Mouse (Mus musculus): Measurements from ENCODE around the gene Ppp1r27. TPM values are rescaled to one million over a fixed set of nuclear protein-coding genes. Genes with fewer than 3 reads are reported as not detected.
"Not testable (repeated sequence)": the region's sequence is repeated elsewhere in the genome, so short reads cannot be mapped to it uniquely, and the experiment has no call there.

Gene Ppp1r27
- polyA plus RNA-seq, 1 experiment from 2014 or later = not detected

- H3K27me3 ChIP-seq (replicated peaks; ENCODE audit: insufficient read depth, low read length) = no peaks in the 10 kb centered on the region
- TF ChIP-seq CTCF (IDR thresholded peaks at IDR 0.05) (no peak), EP300 (IDR thresholded peaks at IDR 0.05) (no peak)
- H3K4me1 ChIP-seq (ENCODE audit: insufficient read depth, low read depth, low read length) = no peaks in the 10 kb centered on the region
- WGBS = 91% methylated on average over 13 of the region's 13 CpGs
- no peak overlapping the region for H3K4me2 ChIP-seq (replicated peaks; ENCODE audit: low read depth, low read length)
- no peaks in the 10 kb centered on the region for H3K9me3 ChIP-seq (ENCODE audit: low read length)
- ATAC-seq = no peak
- no peak overlapping the region for H3K27ac ChIP-seq (ENCODE audit: low read length)
- no peak overlapping the region for H3K4me3 ChIP-seq (ENCODE audit: low read depth, low read length)
- peaks cover 64% of the 10 kb centered on the region for H3K36me3 ChIP-seq (ENCODE audit: insufficient read depth, low read length)
- DNase-seq (ENCODE audit: low spot score) = no peak
- no peak overlapping the region for H3K9ac ChIP-seq (replicated peaks; ENCODE audit: low read depth)
Measured at GRCm38 (mm10) chr11:120560952-120561728, 10.2 kb upstream of the Ppp1r27 start.

- not testable (repeated sequence) for H3K9me3 ChIP-seq (ENCODE audit: low read length); ATAC-seq; H3K4me2 ChIP-seq (replicated peaks; ENCODE audit: low read depth, low read length); H3K4me3 ChIP-seq (ENCODE audit: low read depth, low read length); H3K27me3 ChIP-seq (replicated peaks; ENCODE audit: insufficient read depth, low read length); H3K9ac ChIP-seq (replicated peaks; ENCODE audit: low read depth); H3K4me1 ChIP-seq (ENCODE audit: insufficient read depth, low read depth, low read length); DNase-seq (ENCODE audit: low spot score); H3K27ac ChIP-seq (ENCODE audit: low read length)
- H3K36me3 ChIP-seq (ENCODE audit: insufficient read depth, low read length) = peaks cover 47% of the 10 kb centered on the region
- WGBS = 88% methylated on average over 6 of the region's 6 CpGs
Measured at GRCm38 (mm10) chr11:120558843-120559242, 7.9 kb upstream of the Ppp1r27 start.

DNA sequence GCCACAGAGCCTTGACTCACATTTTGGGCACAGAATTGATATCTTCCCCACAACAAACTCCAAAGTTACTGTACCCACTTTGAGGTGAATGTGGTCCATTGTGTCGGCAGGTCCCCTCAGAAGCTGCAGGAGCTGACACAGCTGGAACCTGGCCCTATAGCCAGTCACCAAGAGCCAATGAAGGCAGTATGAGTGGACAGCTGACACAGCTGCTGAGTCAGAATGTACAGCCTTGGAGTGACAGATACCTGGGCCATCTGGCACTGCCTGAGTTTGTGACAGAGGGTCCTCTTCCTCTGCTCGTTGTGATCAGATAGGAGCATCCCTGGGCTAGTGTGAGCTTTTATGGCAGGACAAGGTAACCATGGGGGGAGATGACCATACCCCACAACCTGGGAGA lies 4.3 kb upstream of the Ppp1r27 start:
- DNase-seq (ENCODE audit: low spot score) (no peak), ATAC-seq (no peak; the same call in 1 of the 2 replicates)
- Histone ChIP-seq H3K4me2 (replicated peaks; ENCODE audit: low read depth, low read length) (no peak overlapping the region), H3K36me3 (ENCODE audit: insufficient read depth, low read length) (peaks cover 12% of the 10 kb centered on the region), H3K9me3 (ENCODE audit: low read length) (no peaks in the 10 kb centered on the region), H3K27me3 (replicated peaks; ENCODE audit: insufficient read depth, low read length) (no peaks in the 10 kb centered on the region), H3K4me3 (ENCODE audit: low read depth, low read length) (no peak overlapping the region), H3K4me1 (ENCODE audit: insufficient read depth, low read depth, low read length) (no peaks in the 10 kb centered on the region), H3K9ac (replicated peaks; ENCODE audit: low read depth) (no peak overlapping the region), H3K27ac (ENCODE audit: low read length) (no peak overlapping the region)
- TF ChIP-seq EP300 (IDR thresholded peaks at IDR 0.05) = no peak
- TF ChIP-seq CTCF (IDR thresholded peaks at IDR 0.05) = no peak
- 66% methylated on average over 2 of the region's 2 CpGs for WGBS

- no peaks in the 10 kb centered on the region for H3K9me3 ChIP-seq (ENCODE audit: low read length)
- peaks cover 3% of the 10 kb centered on the region for H3K4me1 ChIP-seq (ENCODE audit: insufficient read depth, low read depth, low read length)
- no peak overlapping the region for H3K4me3 ChIP-seq (ENCODE audit: low read depth, low read length)
- ATAC-seq (peak; percentile 58), DNase-seq (ENCODE audit: low spot score) (peak; percentile 58)
- no peak overlapping the region for H3K27ac ChIP-seq (ENCODE audit: low read length)
- 79% methylated on average over 7 of the region's 7 CpGs for WGBS
- H3K4me2 ChIP-seq (replicated peaks; ENCODE audit: low read depth, low read length) = no peak overlapping the region
- TF ChIP-seq CTCF (IDR thresholded peaks at IDR 0.05) (no peak), EP300 (IDR thresholded peaks at IDR 0.05) (no peak)
- no peak overlapping the region for H3K9ac ChIP-seq (replicated peaks; ENCODE audit: low read depth)
- H3K36me3 ChIP-seq (ENCODE audit: insufficient read depth, low read length) = peaks cover 9% of the 10 kb centered on the region
- H3K27me3 ChIP-seq (replicated peaks; ENCODE audit: insufficient read depth, low read length) = no peaks in the 10 kb centered on the region
Measured at GRCm38 (mm10) chr11:120554834-120555233, 3.9 kb upstream of the Ppp1r27 start.

DNA sequence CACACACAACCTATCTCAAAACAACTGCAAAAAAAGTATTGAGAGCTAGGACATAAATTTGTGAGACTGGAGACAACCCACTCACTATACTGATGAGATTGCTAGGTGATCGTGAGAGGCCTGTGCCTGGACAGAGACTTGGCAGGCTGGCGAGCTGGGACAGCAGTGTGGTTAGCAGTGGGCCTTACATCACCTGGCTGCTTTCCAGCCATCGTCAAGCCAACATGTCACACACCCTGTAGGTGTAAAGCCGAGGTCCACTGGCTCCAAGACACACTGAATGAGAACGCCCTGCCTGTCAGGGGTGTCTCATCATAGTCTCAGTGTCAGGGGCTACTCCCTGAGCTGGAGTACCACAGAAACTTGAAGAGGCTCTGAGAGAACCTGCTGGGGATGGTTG lies 1.8 kb upstream of the Ppp1r27 start:
- no peak overlapping the region for H3K27ac ChIP-seq (ENCODE audit: low read length)
- H3K9ac ChIP-seq (replicated peaks; ENCODE audit: low read depth) = no peak overlapping the region
- peaks cover 11% of the 10 kb centered on the region for H3K4me1 ChIP-seq (ENCODE audit: insufficient read depth, low read depth, low read length)
- H3K27me3 ChIP-seq (replicated peaks; ENCODE audit: insufficient read depth, low read length) = no peaks in the 10 kb centered on the region
- DNase-seq (ENCODE audit: low spot score) (no peak), ATAC-seq (no peak)
- no peak overlapping the region for H3K4me3 ChIP-seq (ENCODE audit: low read depth, low read length)
- TF ChIP-seq CTCF (IDR thresholded peaks at IDR 0.05) (no peak), EP300 (IDR thresholded peaks at IDR 0.05) (no peak)
- no peak overlapping the region for H3K4me2 ChIP-seq (replicated peaks; ENCODE audit: low read depth, low read length)
- H3K9me3 ChIP-seq (ENCODE audit: low read length) = no peaks in the 10 kb centered on the region
- no peaks in the 10 kb centered on the region for H3K36me3 ChIP-seq (ENCODE audit: insufficient read depth, low read length)
- WGBS = 62% methylated on average over 5 of the region's 5 CpGs

- no peaks in the 10 kb centered on the region for H3K9me3 ChIP-seq (ENCODE audit: low read length)
- TF ChIP-seq EP300 (IDR thresholded peaks at IDR 0.05) = no peak
- TF ChIP-seq CTCF (IDR thresholded peaks at IDR 0.05) = no peak
- peak overlapping the region; percentile 76 for H3K4me3 ChIP-seq (ENCODE audit: low read depth, low read length)
- H3K4me1 ChIP-seq (ENCODE audit: insufficient read depth, low read depth, low read length) = peaks cover 15% of the 10 kb centered on the region
- peak overlapping the region; percentile 66 for H3K4me2 ChIP-seq (replicated peaks; ENCODE audit: low read depth, low read length)
- H3K27me3 ChIP-seq (replicated peaks; ENCODE audit: insufficient read depth, low read length) = no peaks in the 10 kb centered on the region
- no peak overlapping the region for H3K9ac ChIP-seq (replicated peaks; ENCODE audit: low read depth)
- ATAC-seq (no peak), DNase-seq (ENCODE audit: low spot score) (no peak)
- H3K36me3 ChIP-seq (ENCODE audit: insufficient read depth, low read length) = no peaks in the 10 kb centered on the region
- peak overlapping the region; percentile 97; the same call in 1 of the 2 replicates for H3K27ac ChIP-seq (ENCODE audit: low read length)
- WGBS = 55% methylated on average over 11 of the region's 11 CpGs
Measured at GRCm38 (mm10) chr11:120549986-120550809, 734 bp downstream of the Ppp1r27 start.
